Mouse (Mus musculus) MEL (cell line): ENCODE measurements at regions not wholly inside any gene's neighbourhood (a gene's known extent, or its start where the extent isn't known, plus 50 kb on each side); places are given as distances from the start of the nearest gene placed in this dataset.

ENCODE experiments used
- DNase-seq: peaks from one replicate; pipeline ENCODE4 v3.0.0; 2011; ENCODE audit warnings: low read depth, low spot score
- H3K27ac ChIP-seq: 2 replicates; pipeline ENCODE4 v1.5.1; 2012; ENCODE audit warnings: low read depth, mild to moderate bottlenecking, control low read depth, low read length, moderate library complexity; ENCODE audit not compliant: control insufficient read depth
- H3K27me3 ChIP-seq, 2 experiments: fragments of 150-350 bp in 1 of 2; sonication (generic) in 1 of 2; 2 replicates each; pipeline ENCODE4 v1.6.1; 2012; ENCODE audit warnings: low read length in 2 of 2, mild to moderate bottlenecking in 2 of 2, improper control_type of control experiment in 1 of 2, moderate library complexity in 1 of 2; ENCODE audit not compliant: insufficient read depth in 2 of 2, control insufficient read depth in 1 of 2
- H3K36me3 ChIP-seq, 2 experiments: 2 replicates each; pipeline ENCODE4 v1.6.1; 2012 to 2014; ENCODE audit warnings: low read length in 2 of 2, improper control_type of control experiment in 1 of 2, inconsistent platforms in 1 of 2, mild to moderate bottlenecking in 1 of 2; ENCODE audit not compliant: insufficient read depth in 2 of 2, control insufficient read depth in 1 of 2
- H3K4me1 ChIP-seq, 2 experiments: fragments of 150-350 bp in 1 of 2; sonication (generic) in 1 of 2; 2 replicates each; pipeline ENCODE4 v1.6.1; 2012; ENCODE audit warnings: low read length in 2 of 2, improper control_type of control experiment in 1 of 2, mild to moderate bottlenecking in 1 of 2; ENCODE audit not compliant: insufficient read depth in 2 of 2, control insufficient read depth in 1 of 2
- H3K4me3 ChIP-seq, 2 experiments: fragments of 150-350 bp in 1 of 2; sonication (generic) in 1 of 2; 2 replicates each; pipeline ENCODE4 v1.5.1; 2012; ENCODE audit warnings: low read depth in 2 of 2, low read length in 2 of 2, mild to moderate bottlenecking in 2 of 2, moderate library complexity in 2 of 2, control low read depth in 1 of 2, improper control_type of control experiment in 1 of 2; ENCODE audit not compliant: control insufficient read depth in 1 of 2, insufficient read depth in 1 of 2
- H3K79me2 ChIP-seq: 2 replicates; pipeline ENCODE4 v1.6.1; 2012; ENCODE audit warnings: mild to moderate bottlenecking, low read length, moderate library complexity; ENCODE audit not compliant: control insufficient read depth, poor library complexity, insufficient read depth
- H3K9ac ChIP-seq: 2 replicates; pipeline ENCODE4 v1.6.1; 2012; ENCODE audit warnings: low read depth, mild to moderate bottlenecking, control low read depth, low read length, moderate library complexity; ENCODE audit not compliant: control insufficient read depth, poor library complexity, severe bottlenecking
- H3K9me3 ChIP-seq: fragments of 150-350 bp; sonication (generic); replicated peaks from 2 replicates; pipeline ENCODE4 v1.6.1; 2012; ENCODE audit warnings: mild to moderate bottlenecking, low read length, improper control_type of control experiment, moderate library complexity; ENCODE audit not compliant: insufficient read depth
- CHD1 ChIP-seq: IDR thresholded peaks from 2 replicates; pipeline ENCODE4 v1.6.1; 2012; ENCODE audit warnings: low read depth, mild to moderate bottlenecking, inconsistent platforms, low read length, improper control_type of control experiment
- E2F4 ChIP-seq: IDR thresholded peaks from 2 replicates; pipeline ENCODE4 v1.6.1; 2011; ENCODE audit warnings: low read depth, low read length, improper control_type of control experiment, borderline replicate concordance
- ELF1 ChIP-seq: IDR thresholded peaks from 2 replicates; pipeline ENCODE4 v1.6.1; 2014; ENCODE audit warnings: low read depth, mild to moderate bottlenecking, inconsistent platforms, low read length, improper control_type of control experiment, moderate library complexity
- MAX ChIP-seq: IDR thresholded peaks from 2 replicates; pipeline ENCODE4 v1.6.1; 2011; ENCODE audit warnings: low read length, improper control_type of control experiment
- MAZ ChIP-seq: IDR thresholded peaks from 2 replicates; pipeline ENCODE4 v1.6.1; 2012; ENCODE audit warnings: low read depth, mild to moderate bottlenecking, inconsistent platforms, low read length, improper control_type of control experiment
- MEF2A ChIP-seq: IDR thresholded peaks from 2 replicates; pipeline ENCODE4 v1.6.1; 2014; ENCODE audit warnings: low read depth, mild to moderate bottlenecking, inconsistent platforms, low read length, improper control_type of control experiment; ENCODE audit not compliant: poor library complexity, insufficient replicate concordance, severe bottlenecking; ENCODE audit errors: extremely low read depth
- MXI1 ChIP-seq: IDR thresholded peaks from 2 replicates; pipeline ENCODE4 v1.6.1; 2011; ENCODE audit warnings: mild to moderate bottlenecking, low read depth, low read length, improper control_type of control experiment
- MYC ChIP-seq: IDR thresholded peaks from 2 replicates; pipeline ENCODE4 v1.6.1; 2011; ENCODE audit warnings: low read depth, mild to moderate bottlenecking, low read length, improper control_type of control experiment, moderate library complexity
- NELFE ChIP-seq: IDR thresholded peaks from 2 replicates; pipeline ENCODE4 v1.6.1; 2011; ENCODE audit warnings: low read depth, low read length, improper control_type of control experiment
- NRF1 ChIP-seq: IDR thresholded peaks from 2 replicates; pipeline ENCODE4 v1.6.1; 2014; ENCODE audit warnings: low read depth, mild to moderate bottlenecking, inconsistent platforms, low read length, improper control_type of control experiment, moderate library complexity; ENCODE audit not compliant: poor library complexity, insufficient read depth, severe bottlenecking
- POLR2A ChIP-seq, 2 experiments: IDR thresholded peaks; 2 replicates each; pipeline ENCODE4 v1.6.1; 2011 to 2012; ENCODE audit warnings: low read length in 2 of 2, mild to moderate bottlenecking in 2 of 2, control low read depth in 1 of 2, improper control_type of control experiment in 1 of 2, low read depth in 1 of 2, moderate library complexity in 1 of 2; ENCODE audit not compliant: control insufficient read depth in 1 of 2, insufficient read depth in 1 of 2, poor library complexity in 1 of 2
- RAD21 ChIP-seq: IDR thresholded peaks from 2 replicates; pipeline ENCODE4 v1.6.1; 2011; ENCODE audit warnings: mild to moderate bottlenecking, low read depth, low read length, improper control_type of control experiment
- RCOR1 ChIP-seq: IDR thresholded peaks from 2 replicates; pipeline ENCODE4 v1.6.1; 2012; ENCODE audit warnings: low read depth, mild to moderate bottlenecking, inconsistent platforms, low read length, improper control_type of control experiment
- SIN3A ChIP-seq: IDR thresholded peaks from 2 replicates; pipeline ENCODE4 v1.6.1; 2012; ENCODE audit warnings: low read length, improper control_type of control experiment, inconsistent platforms
- TAL1 ChIP-seq: IDR thresholded peaks from 2 replicates; pipeline ENCODE4 v1.6.1; 2012; ENCODE audit warnings: mild to moderate bottlenecking, inconsistent platforms, low read length, moderate library complexity, mixed read lengths
- USF1 ChIP-seq: IDR thresholded peaks from 2 replicates; pipeline ENCODE4 v1.6.1; 2014; ENCODE audit warnings: low read depth, mild to moderate bottlenecking, inconsistent platforms, low read length, improper control_type of control experiment, moderate library complexity
- ZNF384 ChIP-seq: IDR thresholded peaks from 2 replicates; pipeline ENCODE4 v1.6.1; 2012; ENCODE audit warnings: low read depth, mild to moderate bottlenecking, inconsistent platforms, low read length, improper control_type of control experiment

GRCm38 (mm10) chr19:45301432-45301732 is 62.2 kb upstream of the Btrc start:
- peaks cover 0 to 21% of the 10 kb centered on the region in 2 experiments; a peak in 3 of 4 replicates for H3K4me1 ChIP-seq
- H3K9me3 ChIP-seq: no peaks in the 10 kb centered on the region
- no peaks in the 10 kb centered on the region; the same call in 1 of the 2 replicates for H3K79me2 ChIP-seq
- H3K9ac ChIP-seq: peak overlapping the region; percentile 81
- no peak overlapping the region for H3K27ac ChIP-seq
- H3K4me3 ChIP-seq: peak overlapping the region; percentile 73 to 83
- DNase-seq: peak; percentile 66
- TF ChIP-seq CHD1: no peak
- no peak for TF ChIP-seq MAX
- peak; percentile 20; the same call in 1 of the 2 replicates for TF ChIP-seq MAZ
- peak; percentile 9; the same call in 1 of the 2 replicates for TF ChIP-seq MXI1
- TF ChIP-seq SIN3A: 0 out of 2 replicates have a peak, but pooled peaks have one; percentile 2
- no peak for TF ChIP-seq E2F4
- H3K27me3 ChIP-seq: no peaks in the 10 kb centered on the region; a peak in 1 of 4 replicates
- peaks cover 0 to 16% of the 10 kb centered on the region in 2 experiments; a peak in 2 of 4 replicates for H3K36me3 ChIP-seq

- no peaks in the 10 kb centered on the region; a peak in 1 of 4 replicates for H3K27me3 ChIP-seq
- peak; percentile 82 for DNase-seq
- H3K9me3 ChIP-seq: no peaks in the 10 kb centered on the region
- H3K9ac ChIP-seq: peak overlapping the region; percentile 81
- no peaks in the 10 kb centered on the region; the same call in 1 of the 2 replicates for H3K79me2 ChIP-seq
- peak overlapping the region; percentile 73 to 83 for H3K4me3 ChIP-seq
- H3K27ac ChIP-seq: peak overlapping the region; percentile 70
- TF ChIP-seq TAL1: no peak
- no peak for TF ChIP-seq USF1
- TF ChIP-seq MAZ: 0 out of 2 replicates have a peak, but pooled peaks have one; percentile 1
- 0 out of 2 replicates have a peak, but pooled peaks have one; percentile 44 for TF ChIP-seq MYC
- TF ChIP-seq NELFE: peak; percentile 41
- no peak for TF ChIP-seq RAD21
- peak; percentile 62 for TF ChIP-seq NRF1
- 0 out of 2 replicates have a peak, but pooled peaks have one; percentile 7 for TF ChIP-seq RCOR1
- no peak for TF ChIP-seq MAX
- TF ChIP-seq ZNF384: no peak
- TF ChIP-seq ELF1: peak; percentile 18; the same call in 1 of the 2 replicates
- peak; percentile 15; the same call in 1 of the 2 replicates for TF ChIP-seq CHD1
- TF ChIP-seq MEF2A: no peak
- 0 out of 2 replicates have a peak, but pooled peaks have one; percentile 6 for TF ChIP-seq SIN3A
- peak; percentile 20 for TF ChIP-seq MXI1
- peak; percentile 46 to 53; a peak in 3 of 4 replicates for TF ChIP-seq POLR2A (IDR thresholded peaks at IDR 0.05; ENCODE audit: control insufficient read depth in 1 of 2, insufficient read depth in 1 of 2, low read depth in 1 of 2, low read length in 2 of 2, poor library complexity in 1 of 2)
- H3K4me1 ChIP-seq: peaks cover 0 to 18% of the 10 kb centered on the region in 2 experiments; a peak in 3 of 4 replicates
- peaks cover 0 to 14% of the 10 kb centered on the region in 2 experiments; a peak in 2 of 4 replicates for H3K36me3 ChIP-seq
These were observed 61.6 kb upstream of the Btrc start for GRCm38 (mm10) chr19:45301733-45302547.
